Mouse (Mus musculus) layer of hippocampus, postnatal 36 days (tissue): Measurements from ENCODE around the gene Thbd. TPM values are rescaled to one million over a fixed set of nuclear protein-coding genes. Genes with fewer than 3 reads are reported as not detected.

Source experiments
- DNase-seq, 2 experiments: peaks; one replicate each; pipeline ENCODE4 v3.0.0; 2022
- total RNA-seq, 2 experiments: library from RNA; stranded (reverse); gene quantifications; 2 replicates each; pipeline ENCODE4 v1.2.3; 2021

Gene Thbd
- total RNA-seq, 2 experiments from 2014 or later: 5.5 to 7.6 TPM

- no peak for DNase-seq
Measured at GRCm38 (mm10) chr2:148421112-148421511, 13.1 kb upstream of the Thbd start.

DNA sequence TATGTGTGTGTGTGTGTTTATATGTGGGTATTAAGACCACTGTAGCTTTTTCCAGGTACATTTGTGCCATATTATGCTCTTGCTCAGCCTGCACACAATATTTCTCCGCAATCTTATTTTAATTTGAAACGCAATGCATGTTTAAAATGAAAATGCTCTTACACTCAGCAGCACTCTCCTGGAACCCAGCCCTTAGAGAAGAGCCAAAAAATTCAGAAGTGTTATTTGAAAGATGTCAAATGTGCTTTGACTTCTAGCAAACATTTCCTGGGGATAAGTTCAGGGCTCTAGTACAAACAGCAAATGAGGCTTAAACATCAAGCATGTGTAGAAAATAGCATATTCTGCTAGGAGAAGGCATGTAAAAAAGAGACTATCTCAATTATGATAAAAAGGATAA is 11.8 kb upstream of the Thbd start:
- no peak for DNase-seq

DNA sequence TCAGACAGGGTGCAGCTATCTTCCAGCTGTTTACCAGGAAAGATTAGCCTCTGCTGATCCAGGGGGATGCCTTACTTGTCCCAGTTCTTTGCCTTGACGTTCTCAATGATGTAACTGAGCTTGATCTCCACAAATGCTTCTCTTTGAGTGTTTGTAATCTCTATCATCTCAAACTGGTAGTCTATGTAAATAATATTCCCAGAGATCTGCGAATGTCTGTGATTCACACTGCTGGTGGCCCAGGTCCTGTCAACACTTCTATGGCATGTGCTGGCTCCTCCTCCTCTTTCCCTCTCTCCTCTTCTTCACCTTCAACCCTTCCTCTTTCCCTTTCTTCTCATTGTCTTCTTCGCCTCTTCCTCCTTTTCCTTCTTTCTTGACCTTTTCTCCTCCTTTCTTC is 11.2 kb upstream of the Thbd start:
- DNase-seq: no peak

- no peak for DNase-seq
Measured at GRCm38 (mm10) chr2:148409821-148410220, 1.8 kb upstream of the Thbd start.

DNA sequence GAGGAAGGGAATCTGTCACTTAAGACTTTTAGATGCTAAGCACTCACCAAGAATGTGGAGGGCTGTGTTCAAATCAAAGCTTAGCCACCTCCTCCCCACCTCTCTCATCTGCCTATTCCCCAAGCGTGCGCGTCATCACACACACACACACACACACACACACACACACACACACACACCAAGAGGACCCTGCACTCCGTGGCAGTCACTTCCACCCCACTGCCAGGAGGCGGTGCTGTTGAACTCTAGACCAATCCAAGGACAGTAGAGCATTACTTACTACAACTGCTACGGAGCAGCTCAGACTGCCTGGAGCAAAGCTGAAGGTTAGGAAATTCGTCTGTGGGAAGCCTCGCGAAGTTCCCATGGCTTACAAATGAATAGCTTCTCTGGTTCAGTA is 1.2 kb upstream of the Thbd start:
- peak; percentile 66 to 72 for DNase-seq

GRCm38 (mm10) chr2:148408761-148409120 is 753 bp upstream of the Thbd start:
- no peak for DNase-seq

GRCm38 (mm10) chr2:148406971-148407869 is 768 bp downstream of the Thbd start:
- DNase-seq: no peak

DNA sequence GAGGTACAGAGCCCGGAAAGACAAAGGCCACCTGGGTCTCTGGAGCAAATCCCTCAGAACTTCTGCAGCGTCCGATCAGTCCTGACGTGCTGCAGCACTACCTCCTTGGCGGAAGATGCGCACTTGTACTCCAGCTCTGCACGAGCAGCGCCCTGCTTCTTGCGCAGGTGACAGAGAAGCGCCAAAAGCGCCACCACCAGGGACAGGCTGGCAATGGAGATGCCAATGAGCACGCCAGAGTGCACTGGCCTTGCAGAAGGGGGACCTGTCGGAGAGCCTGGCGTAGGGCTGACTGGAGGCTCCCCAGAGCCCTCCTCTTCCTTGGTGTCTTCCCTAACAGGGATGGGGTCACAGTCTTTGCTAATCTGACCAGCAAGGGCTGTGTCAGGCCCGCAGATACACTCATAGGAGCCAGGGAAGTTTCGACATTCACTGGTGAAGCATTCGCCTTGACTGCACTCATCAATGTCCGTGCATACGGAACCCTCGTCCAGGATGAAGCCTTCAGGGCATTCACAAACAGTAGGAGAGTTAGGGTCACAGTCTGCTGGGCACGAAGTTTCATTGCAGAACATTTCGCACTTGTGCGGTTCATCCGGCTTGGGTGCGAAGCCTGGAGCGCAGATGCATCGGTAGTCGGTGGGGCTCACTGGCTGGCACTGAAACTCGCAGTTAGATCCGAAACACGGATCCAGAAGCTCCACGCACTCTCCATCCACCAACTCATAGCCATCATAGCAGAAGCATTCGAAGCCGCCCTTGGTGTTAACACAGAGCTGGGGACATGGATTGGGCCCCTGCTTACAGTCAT is 1.6 kb downstream of the Thbd start:
- DNase-seq: peak in 1 of 2 experiments; percentile 20

- no peak for DNase-seq
Measured at GRCm38 (mm10) chr2:148404906-148405305, 3.1 kb downstream of the Thbd start.

DNA sequence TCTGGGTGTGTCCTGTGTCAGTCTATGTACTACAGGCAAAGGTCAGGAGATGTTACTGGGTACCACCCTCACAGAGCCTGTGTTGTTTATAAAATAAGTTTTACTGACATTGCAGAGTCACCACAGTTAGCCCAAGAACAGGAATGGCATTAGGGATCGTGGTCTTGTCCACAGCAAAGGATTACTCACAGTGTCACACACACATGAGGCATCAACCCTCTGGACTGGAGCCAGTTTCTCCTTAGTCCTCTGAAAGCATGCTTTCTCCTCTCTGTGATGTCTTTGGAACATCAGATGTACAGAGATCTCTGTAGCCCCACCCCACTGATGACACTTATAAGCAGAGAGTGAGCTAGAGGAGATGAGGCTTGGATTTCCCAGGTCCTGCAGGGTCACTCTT is 5.8 kb downstream of the Thbd start:
- DNase-seq: no peak

GRCm38 (mm10) chr2:148398901-148399685 is 8.9 kb downstream of the Thbd start:
- no peak for DNase-seq

DNA sequence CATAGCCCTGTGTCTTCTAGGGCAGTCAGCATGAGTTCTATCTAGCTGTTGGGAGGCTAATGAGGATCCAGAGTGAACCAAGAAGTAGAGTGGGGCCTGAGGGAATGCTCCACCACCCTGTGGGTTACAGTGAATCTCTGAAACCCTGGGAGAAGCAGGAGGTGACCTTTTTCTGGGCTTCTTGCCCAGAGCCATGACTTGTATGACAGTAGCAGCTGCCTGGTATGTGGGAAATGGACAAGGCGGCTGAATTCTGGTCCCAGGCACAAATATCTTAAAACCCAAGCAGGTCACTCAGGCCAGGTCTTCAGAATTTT is 10.2 kb downstream of the Thbd start:
- DNase-seq: no peak

GRCm38 (mm10) chr2:148397015-148397783 is 10.8 kb downstream of the Thbd start:
- no peak for DNase-seq

GRCm38 (mm10) chr2:148396209-148396608 is 11.8 kb downstream of the Thbd start:
- DNase-seq: peak in 1 of 2 experiments; percentile 34

DNA sequence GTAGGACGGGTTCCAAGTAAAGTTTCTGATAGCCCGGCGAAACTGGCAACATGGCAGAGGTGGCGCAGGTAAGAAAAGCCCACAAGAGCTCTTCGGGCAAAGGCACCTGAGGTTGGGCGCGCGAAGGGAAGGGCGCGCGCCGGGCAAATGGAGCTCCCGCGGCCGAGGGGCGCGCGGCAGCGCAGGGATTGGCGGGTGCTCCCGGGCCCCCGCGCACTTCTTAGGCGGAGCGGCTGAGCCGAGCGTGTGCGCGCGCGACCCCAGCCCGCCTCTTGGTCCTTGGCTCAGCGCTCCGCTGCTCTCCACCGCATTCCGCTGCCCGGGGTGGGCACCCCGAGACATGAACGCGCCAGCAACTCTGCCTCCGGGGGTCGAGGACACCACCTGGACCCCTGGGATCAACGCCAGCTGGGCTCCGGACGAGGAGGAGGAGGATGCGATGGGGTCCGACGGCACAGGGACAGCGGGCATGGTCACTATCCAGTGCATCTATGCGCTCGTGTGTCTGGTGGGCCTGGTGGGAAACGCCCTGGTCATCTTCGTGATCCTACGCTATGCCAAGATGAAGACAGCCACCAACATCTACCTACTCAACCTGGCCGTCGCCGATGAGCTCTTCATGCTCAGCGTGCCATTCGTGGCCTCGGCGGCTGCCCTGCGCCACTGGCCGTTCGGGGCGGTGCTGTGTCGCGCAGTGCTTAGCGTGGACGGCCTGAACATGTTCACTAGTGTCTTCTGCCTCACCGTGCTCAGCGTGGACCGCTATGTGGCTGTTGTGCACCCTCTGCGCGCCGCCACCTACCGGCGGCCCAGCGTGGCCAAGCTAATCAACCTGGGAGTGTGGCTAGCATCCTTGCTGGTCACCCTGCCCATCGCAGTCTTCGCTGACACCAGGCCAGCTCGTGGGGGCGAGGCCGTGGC is 12.6 kb downstream of the Thbd start, which contains the start of gene Sstr4:
TSS of gene Sstr4 (plus strand) at position 214 of the 921 bp plus-strand sequence.
- peak; percentile 69 to 73 for DNase-seq

- DNase-seq: no peak
Measured at GRCm38 (mm10) chr2:148393846-148394245, 14.1 kb downstream of the Thbd start.

DNA sequence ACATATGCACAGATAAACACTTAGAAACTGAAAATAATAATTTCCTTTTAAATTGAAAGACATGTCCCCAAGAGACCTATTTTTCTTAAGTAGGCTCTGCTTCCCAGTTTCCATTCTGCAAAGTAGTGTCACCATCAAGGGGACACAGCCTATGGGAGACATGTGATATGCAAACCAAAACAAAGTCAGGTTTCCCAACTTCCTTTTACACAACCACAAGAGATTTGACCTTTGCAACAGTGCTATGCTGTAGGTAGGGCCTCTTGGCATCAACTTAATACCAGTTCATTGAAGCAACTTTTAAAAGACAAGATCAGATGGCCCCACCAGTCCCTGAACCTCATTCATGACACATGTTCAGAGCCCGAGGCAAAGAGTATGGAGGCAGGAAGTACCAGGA is 14.8 kb downstream of the Thbd start:
- DNase-seq: no peak

DNA sequence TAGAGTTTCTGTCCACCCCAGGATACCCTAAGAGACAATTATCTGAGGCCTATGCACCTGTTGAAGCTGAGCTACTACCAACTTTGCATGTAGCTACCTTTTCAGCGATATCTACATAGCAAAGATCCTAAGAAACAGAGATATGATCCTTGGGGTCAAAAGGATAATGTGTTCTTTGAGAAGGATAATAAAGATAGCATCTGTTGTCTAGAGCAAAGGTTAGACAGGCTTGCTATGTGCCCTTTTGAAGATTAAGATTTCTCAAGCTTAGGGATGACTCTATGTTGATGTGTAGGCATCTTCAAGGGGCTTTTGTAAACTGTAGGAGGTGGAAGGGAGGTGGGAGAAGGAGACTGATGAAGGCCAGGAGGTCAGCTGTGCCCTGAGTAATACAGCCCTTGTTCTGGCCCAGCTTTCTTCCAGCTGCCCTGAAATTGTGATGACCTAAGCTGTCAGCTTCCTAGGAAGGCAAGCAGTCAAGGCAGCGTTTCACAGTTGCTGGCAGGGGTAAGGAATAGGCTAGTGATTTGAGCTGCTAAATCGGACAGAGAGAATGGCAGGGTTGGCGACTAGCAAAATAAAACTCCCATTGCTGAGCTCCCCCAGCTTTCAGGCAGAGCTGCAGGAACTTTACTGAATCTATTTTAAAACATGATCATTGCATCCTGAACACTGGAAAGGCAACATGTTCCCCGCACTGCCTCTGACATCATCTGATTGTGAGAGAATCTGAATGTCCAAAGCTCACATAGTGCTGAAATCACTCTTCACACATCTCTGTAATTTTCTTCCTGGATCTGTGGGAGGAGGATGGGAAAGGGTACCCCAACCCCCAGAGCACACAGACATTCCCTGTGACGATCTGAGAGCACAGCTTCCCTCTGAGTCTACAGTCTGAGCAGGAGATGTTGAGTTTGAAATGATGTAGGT is 20.1 kb downstream of the Thbd start:
- DNase-seq: peak; percentile 15 to 48

DNA sequence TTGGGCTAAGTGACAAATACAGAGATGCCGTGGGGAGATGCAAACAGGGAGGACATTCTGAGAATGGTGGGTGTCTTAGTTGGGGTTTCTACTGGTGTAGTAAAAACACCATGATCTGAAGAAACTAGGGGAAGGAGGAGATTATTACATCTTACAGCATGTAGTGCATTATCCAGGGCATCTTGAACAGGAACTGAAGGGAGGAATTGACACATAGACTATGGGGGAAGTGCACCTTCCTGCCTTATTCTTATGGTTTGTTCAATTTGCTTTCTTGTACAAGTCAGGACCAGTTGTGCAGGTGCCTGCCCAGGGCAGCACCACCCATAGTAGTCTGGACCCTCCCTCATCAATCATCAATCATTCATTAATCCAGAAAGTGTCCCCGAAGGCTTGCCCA is 21.1 kb downstream of the Thbd start:
- no peak for DNase-seq

DNA sequence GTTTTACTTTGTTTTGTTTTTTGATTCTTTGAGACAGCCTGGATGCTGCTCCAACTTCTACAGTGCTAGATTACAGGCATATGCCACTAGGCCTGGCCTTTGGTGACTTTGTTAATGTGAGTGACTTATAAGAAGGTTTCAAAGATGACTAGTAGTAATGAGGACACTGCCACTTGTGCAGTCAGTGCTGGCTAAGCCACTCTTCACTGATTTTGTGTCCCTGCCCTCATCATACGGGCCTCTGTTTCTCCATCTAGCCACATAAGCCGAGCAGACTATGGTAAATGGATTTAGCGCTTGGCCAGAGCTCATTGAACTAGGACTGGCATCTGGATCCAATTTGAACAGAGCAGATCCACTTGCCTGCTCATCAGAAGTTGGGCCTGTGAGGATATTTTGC is 21.5 kb downstream of the Thbd start:
- no peak for DNase-seq
